Mouse (Mus musculus) small intestine, adult 2 months (tissue): ENCODE measurements around the gene Slc37a1. TPM values are rescaled to one million over a fixed set of nuclear protein-coding genes. Genes with fewer than 3 reads are reported as not detected.

Experiments used
- H3K27ac ChIP-seq: fragments of 200-500 bp; 2 replicates; pipeline ENCODE4 v1.5.1; 2012; ENCODE audit warnings: low read depth, low read length, control low read depth, inconsistent platforms; ENCODE audit not compliant: insufficient read depth
- H3K27me3 ChIP-seq: fragments of 200-500 bp; 2 replicates; pipeline ENCODE4 v1.6.1; 2012; ENCODE audit warnings: mild to moderate bottlenecking, moderate library complexity, low read length, inconsistent platforms; ENCODE audit not compliant: control insufficient read depth, insufficient read depth
- H3K36me3 ChIP-seq: fragments of 200-500 bp; 2 replicates; pipeline ENCODE4 v1.6.1; 2012; ENCODE audit warnings: mild to moderate bottlenecking, low read length, control low read depth, inconsistent platforms; ENCODE audit not compliant: control insufficient read depth, insufficient read depth
- H3K4me1 ChIP-seq: fragments of 200-500 bp; 2 replicates; pipeline ENCODE4 v1.6.1; 2012; ENCODE audit warnings: low read length, inconsistent platforms, mixed read lengths; ENCODE audit not compliant: control insufficient read depth, insufficient read depth, insufficient read length
- H3K4me3 ChIP-seq: fragments of 200-500 bp; 2 replicates; pipeline ENCODE4 v1.5.1; 2012; ENCODE audit warnings: low read depth, mild to moderate bottlenecking, control low read depth, inconsistent platforms, low read length, moderate library complexity
- CTCF ChIP-seq: fragments of 200-500 bp; IDR thresholded peaks from 2 replicates; pipeline ENCODE4 v1.5.1; 2012; ENCODE audit warnings: low read depth, mild to moderate bottlenecking, control low read depth, inconsistent platforms, low read length, moderate library complexity, mixed read lengths; ENCODE audit not compliant: insufficient replicate concordance, insufficient read length; ENCODE audit errors: extremely low read depth
- POLR2A ChIP-seq: fragments of 200-500 bp; IDR thresholded peaks from 2 replicates; pipeline ENCODE4 v1.6.1; 2012; ENCODE audit warnings: low read depth, mild to moderate bottlenecking, control low read depth, inconsistent platforms, low read length, moderate library complexity
- WGBS: fragments of 180-500 bp; shearing (Covaris S2); methylation state at CpG from one replicate; pipeline ENCODE4 v1.1.7; 2018; 5-methylcytosine and 5-hydroxymethylcytosine counted together
- polyA plus RNA-seq: library from polyadenylated mRNA; depleted of rRNA; stranded (reverse); fragments of >200 nt; gene quantifications from 2 replicates; pipeline ENCODE4 v1.2.3, GENCODE M21; 2012

The Slc37a1 gene
- polyA plus RNA-seq, 1 experiment, result 145 TPM

DNA sequence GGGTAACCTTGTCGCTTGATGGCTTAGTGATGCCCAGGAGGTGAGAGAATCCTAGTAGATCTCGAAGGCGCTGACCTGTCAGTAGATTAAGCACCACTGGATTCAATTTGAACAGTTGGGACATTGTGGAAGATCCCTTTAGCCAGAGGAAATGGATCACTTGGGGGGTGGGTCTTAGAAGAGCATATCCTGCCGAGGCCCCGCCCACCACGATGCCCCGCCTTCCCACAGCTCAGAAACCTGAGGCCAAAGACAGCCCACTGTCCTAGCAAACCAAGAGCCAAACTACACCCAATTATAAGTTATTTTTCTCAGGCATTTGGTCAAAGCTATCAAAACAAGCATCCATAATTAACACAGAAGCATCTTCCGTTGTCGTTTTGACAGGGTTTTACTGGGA is 24.5 kb downstream of the Slc37a1 start:
- H3K4me3 ChIP-seq, result no peak overlapping the region
- TF ChIP-seq CTCF (no peak), POLR2A (no peak)
- peaks cover 19% of the 10 kb centered on the region for H3K4me1 ChIP-seq
- H3K36me3 ChIP-seq, result peaks cover 29% of the 10 kb centered on the region
- WGBS, result 72% methylated on average over 9 of the region's 9 CpGs
- H3K27ac ChIP-seq, result no peak overlapping the region
- H3K27me3 ChIP-seq, result no peaks in the 10 kb centered on the region

GRCm38 (mm10) chr17:31312648-31313047 is 26.1 kb downstream of the Slc37a1 start:
- 86% methylated on average over 10 of the region's 10 CpGs for WGBS

DNA sequence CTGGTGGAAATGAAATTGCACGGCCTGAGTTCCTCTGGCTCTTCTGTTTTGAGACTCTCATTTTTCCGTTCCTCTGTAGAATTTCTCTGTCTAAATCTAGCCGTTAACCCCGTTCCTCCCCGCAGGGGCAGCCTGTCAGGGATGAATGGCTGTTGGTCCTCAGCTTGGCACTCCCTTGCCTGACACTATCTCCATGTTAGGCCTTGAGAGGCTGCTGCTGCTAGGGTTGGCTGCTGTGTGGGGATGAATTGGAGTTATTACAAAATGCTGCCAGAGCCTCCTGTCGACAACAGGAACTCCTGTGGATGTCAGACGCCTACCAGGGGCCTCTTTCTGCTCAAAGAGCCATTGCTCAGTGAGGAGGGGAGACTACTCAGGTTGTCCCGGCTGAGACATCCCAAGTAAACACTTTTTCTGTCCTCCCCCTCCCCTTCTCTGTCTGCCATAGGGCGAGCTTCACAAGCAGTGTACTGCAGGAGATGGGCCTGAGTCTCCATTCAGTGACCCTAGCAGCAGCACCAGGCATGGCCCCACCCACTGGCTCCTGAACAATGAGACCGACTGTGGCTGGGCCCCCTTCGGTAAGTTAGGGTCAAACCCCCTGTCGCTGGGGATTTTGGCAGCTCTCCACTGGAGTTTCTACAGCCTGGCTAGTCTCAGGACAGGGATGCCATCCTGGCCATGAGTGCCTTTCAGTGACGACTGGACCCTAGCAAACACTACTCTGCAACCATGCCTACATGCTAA is 28.6 kb downstream of the Slc37a1 start:
- TF ChIP-seq POLR2A (no peak), CTCF (no peak)
- no peak overlapping the region for H3K27ac ChIP-seq
- H3K36me3 ChIP-seq, result peaks cover 28% of the 10 kb centered on the region
- H3K4me3 ChIP-seq, result no peak overlapping the region
- H3K27me3 ChIP-seq, result no peaks in the 10 kb centered on the region
- WGBS, result 64% methylated on average over 13 of the region's 13 CpGs
- H3K4me1 ChIP-seq, result peaks cover 34% of the 10 kb centered on the region

More at GRCm38 (mm10) chr17:31312648-31313047, 26.1 kb downstream of the Slc37a1 start:
- Histone ChIP-seq H3K27me3 (no peaks in the 10 kb centered on the region), H3K27ac (peak overlapping the region; percentile 26), H3K4me1 (peaks cover 29% of the 10 kb centered on the region), H3K36me3 (peaks cover 35% of the 10 kb centered on the region), H3K4me3 (no peak overlapping the region)
- no peak for TF ChIP-seq CTCF
- no peak for TF ChIP-seq POLR2A

GRCm38 (mm10) chr17:31315993-31316392 is 29.4 kb downstream of the Slc37a1 start:
- WGBS, result 32% methylated on average over 6 of the region's 6 CpGs
- Histone ChIP-seq H3K27me3 (no peaks in the 10 kb centered on the region), H3K4me1 (peaks cover 35% of the 10 kb centered on the region), H3K36me3 (peaks cover 29% of the 10 kb centered on the region), H3K4me3 (no peak overlapping the region), H3K27ac (peak overlapping the region; percentile 99)
- TF ChIP-seq POLR2A, result no peak
- no peak for TF ChIP-seq CTCF

DNA sequence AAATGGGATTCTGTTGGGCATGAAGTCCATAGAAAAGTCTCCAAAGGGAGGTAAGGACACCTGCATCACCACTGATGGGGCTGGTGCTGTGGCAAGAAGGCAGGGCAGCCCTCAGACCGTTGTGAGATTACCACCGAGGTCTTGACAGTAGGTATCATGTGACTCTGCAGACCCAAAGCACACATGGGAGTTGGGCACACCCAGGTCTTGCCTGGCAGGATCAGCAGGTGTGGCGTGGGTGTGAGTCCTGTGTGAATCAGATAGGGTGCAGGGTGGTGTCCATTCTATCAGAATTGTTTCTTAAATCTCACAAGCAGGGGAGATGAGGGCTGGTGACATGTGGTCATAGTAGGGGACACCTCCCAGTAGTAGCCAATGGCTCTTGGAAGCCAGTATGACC is 30.4 kb downstream of the Slc37a1 start:
- Histone ChIP-seq H3K4me3 (no peak overlapping the region), H3K4me1 (peaks cover 44% of the 10 kb centered on the region), H3K27me3 (no peaks in the 10 kb centered on the region), H3K27ac (peak overlapping the region; percentile 99), H3K36me3 (peaks cover 38% of the 10 kb centered on the region)
- 29% methylated on average over 3 of the region's 3 CpGs for WGBS
- no peak for TF ChIP-seq POLR2A
- no peak for TF ChIP-seq CTCF

GRCm38 (mm10) chr17:31317521-31318272 is 31.1 kb downstream of the Slc37a1 start:
- Histone ChIP-seq H3K4me3 (no peak overlapping the region), H3K36me3 (peaks cover 38% of the 10 kb centered on the region), H3K4me1 (peaks cover 47% of the 10 kb centered on the region), H3K27me3 (no peaks in the 10 kb centered on the region), H3K27ac (peak overlapping the region; percentile 99)
- 45% methylated on average over 22 of the region's 22 CpGs for WGBS
- TF ChIP-seq POLR2A (no peak), CTCF (peak; percentile 70; the same call in 1 of the 2 replicates)
